Mouse (Mus musculus): Measurements from ENCODE around the gene Dtx3l.
"Not testable (repeated sequence)": the region's sequence is repeated elsewhere in the genome, so short reads cannot be mapped to it uniquely, and the experiment has no call there.

The Dtx3l gene

DNA sequence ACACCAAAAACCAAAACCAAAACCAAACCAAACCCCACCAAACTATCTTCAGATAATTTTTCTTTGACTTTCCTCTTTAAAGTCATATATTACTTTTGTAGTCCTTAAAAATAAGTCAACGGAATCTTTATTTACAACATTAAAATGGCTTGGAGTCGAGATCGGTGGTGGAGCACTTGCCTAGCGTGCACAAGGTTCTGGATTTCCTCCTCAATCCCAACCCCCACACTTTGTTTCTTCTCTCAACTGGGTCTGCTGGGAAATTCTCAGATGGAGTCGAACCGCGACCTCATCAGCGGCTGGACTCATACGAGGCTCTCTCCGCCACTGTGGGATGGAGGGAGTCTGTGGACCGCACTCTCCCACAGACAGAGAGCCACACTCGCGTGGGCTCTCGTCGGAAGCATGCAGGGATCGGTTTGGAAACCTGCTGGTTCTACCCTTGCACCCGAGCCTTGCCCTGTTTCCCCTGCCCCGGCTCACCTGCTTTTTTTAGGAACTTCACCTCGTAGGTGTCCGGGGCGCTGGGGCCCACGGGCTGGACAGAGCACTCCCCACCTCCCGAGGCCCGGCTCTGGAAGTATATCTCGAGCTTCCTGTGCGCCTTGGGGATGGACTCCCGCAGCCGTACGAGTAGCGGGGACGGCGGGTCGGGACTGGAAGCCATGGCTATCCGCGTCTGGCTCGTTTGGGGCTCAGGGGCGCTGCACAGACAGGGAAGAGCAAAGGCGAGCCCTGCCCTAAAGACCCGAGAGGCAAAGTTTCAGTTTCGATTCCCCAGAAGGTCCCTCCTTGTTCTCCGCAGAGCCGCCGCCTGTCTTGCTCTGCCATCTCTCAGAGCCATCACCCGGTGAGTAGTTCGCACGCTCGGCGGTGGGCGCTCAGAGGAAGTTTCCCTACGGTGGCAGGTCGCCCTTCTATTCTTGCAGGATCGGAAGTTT is at the start of gene Dtx3l, which contains the start of gene Parp9:
TSS of gene Dtx3l (minus strand) at position 941 of the 941 bp plus-strand sequence.
TSS of gene Parp9 (plus strand) at position 260 of the 941 bp plus-strand sequence.
- H3K36me3 ChIP-seq (ENCODE audit: insufficient read depth, low read length), result peaks cover 3% of the 10 kb centered on the region
- peaks cover 5% of the 10 kb centered on the region; the same call in 1 of the 2 replicates for H3K27me3 ChIP-seq (ENCODE audit: insufficient read depth, low read length)
- TF ChIP-seq POU5F1 (IDR thresholded peaks at IDR 0.05; ENCODE audit: borderline replicate concordance, low read length) (no peak), CTCF (conservative IDR thresholded peaks at IDR 0.05; ENCODE audit: low read length) (no peak), NANOG (IDR thresholded peaks at IDR 0.05; ENCODE audit: borderline replicate concordance, low read length) (no peak)
- no peaks in the 10 kb centered on the region for H3K9me3 ChIP-seq (ENCODE audit: low read length)
- peaks cover 38% of the 10 kb centered on the region for H3K4me1 ChIP-seq (replicated peaks; ENCODE audit: low read depth, low read length)
- peak within 1 kb of the TSS; percentile 86 for H3K4me3 ChIP-seq (replicated peaks; ENCODE audit: low read length)

DNA sequence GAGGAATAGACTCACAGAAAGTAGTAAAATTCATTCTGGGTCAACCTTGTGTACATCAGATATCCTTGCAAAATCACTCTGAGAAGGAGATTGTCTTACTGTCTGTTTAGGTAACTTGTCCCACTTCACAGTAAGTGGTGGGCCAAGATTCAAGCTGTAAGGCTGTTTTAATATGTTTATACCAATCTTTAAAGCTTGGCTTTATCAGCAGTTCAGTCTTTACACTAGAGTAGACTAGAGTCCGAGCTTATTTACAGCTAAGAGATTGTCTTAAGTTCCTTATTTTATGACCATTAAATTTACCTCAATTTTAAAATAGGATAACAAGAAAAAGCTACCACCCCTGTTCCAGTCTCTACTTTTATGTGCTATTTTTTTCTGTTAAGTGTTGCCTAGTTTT is 49.0 kb upstream of the Dtx3l start:
- Histone ChIP-seq H3K9me3 (ENCODE audit: low read length) (no peaks in the 10 kb centered on the region), H3K4me3 (replicated peaks; ENCODE audit: low read length) (no peak overlapping the region)
- no peak for TF ChIP-seq NANOG (IDR thresholded peaks at IDR 0.05; ENCODE audit: borderline replicate concordance, low read length)
- TF ChIP-seq POU5F1 (IDR thresholded peaks at IDR 0.05; ENCODE audit: borderline replicate concordance, low read length), result no peak
- TF ChIP-seq CTCF (conservative IDR thresholded peaks at IDR 0.05; ENCODE audit: low read length), result no peak

DNA sequence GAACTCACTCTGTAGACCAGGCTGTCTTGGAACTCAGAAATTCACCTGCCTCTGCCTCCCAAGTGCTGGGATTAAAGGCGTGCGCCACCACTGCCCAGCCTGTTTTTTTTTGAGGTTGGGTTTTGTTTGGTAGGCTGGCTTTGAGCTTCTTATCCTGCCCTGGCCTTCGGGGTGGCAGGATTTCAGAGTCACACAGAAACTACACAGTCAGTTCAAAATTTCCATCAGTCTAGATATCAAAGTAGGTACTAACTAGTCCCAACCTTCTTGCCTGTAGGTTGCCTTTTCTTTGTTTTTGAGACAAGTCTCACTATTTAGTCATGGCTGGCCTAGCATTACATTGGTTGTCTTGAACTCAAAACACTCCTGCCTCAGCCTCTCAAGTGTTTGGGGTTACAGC is 45.5 kb upstream of the Dtx3l start:
- TF ChIP-seq CTCF (conservative IDR thresholded peaks at IDR 0.05; ENCODE audit: low read length) (no peak), POU5F1 (IDR thresholded peaks at IDR 0.05; ENCODE audit: borderline replicate concordance, low read length) (no peak), NANOG (IDR thresholded peaks at IDR 0.05; ENCODE audit: borderline replicate concordance, low read length) (no peak)
- Histone ChIP-seq H3K36me3 (ENCODE audit: insufficient read depth, low read length) (no peaks in the 10 kb centered on the region), H3K27me3 (ENCODE audit: insufficient read depth, low read length) (no peaks in the 10 kb centered on the region), H3K4me3 (replicated peaks; ENCODE audit: low read length) (peak overlapping the region; percentile 90), H3K4me1 (replicated peaks; ENCODE audit: low read depth, low read length) (peaks cover 62% of the 10 kb centered on the region), H3K9me3 (ENCODE audit: low read length) (no peaks in the 10 kb centered on the region)

More for the DNA sequence above, 49.0 kb upstream of the Dtx3l start:
- Histone ChIP-seq H3K4me1 (replicated peaks; ENCODE audit: low read depth, low read length) (peaks cover 51% of the 10 kb centered on the region), H3K36me3 (ENCODE audit: insufficient read depth, low read length) (no peaks in the 10 kb centered on the region), H3K27me3 (ENCODE audit: insufficient read depth, low read length) (no peaks in the 10 kb centered on the region)

DNA sequence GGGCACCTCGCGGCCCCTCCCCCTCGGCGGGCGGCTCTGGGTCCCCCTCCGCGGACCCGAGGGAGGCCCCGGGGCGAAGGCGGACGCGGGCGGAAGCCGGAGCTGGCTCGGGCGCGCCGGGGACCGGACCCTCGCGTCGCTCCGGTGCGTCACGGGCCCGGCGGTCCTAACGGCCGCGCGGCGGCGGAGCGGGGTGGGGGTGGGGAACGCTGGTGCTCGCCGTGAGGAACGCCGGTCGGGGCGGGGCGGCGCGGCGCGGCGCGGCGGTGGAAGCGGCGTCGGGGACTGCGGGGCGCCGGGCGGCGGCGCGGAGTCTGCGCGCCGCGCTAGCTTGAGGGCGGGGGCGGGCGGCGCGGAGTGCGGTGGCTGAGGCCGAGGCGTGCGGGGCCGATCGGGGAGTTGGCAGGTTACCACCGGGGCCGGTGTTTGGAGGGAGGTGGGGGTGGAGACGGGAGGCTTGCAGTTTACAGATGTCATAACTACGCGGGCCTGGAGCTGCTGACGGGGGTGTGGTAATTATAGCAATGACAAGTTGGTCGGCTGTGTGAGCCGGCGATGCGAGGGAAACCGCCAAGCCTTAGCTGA is 44.7 kb upstream of the Dtx3l start:
- peaks cover 60% of the 10 kb centered on the region for H3K4me1 ChIP-seq (replicated peaks; ENCODE audit: low read depth, low read length)
- H3K4me3 ChIP-seq (replicated peaks; ENCODE audit: low read length), result peak overlapping the region; percentile 90
- no peaks in the 10 kb centered on the region for H3K9me3 ChIP-seq (ENCODE audit: low read length)
- no peaks in the 10 kb centered on the region for H3K27me3 ChIP-seq (ENCODE audit: insufficient read depth, low read length)
- TF ChIP-seq CTCF (conservative IDR thresholded peaks at IDR 0.05; ENCODE audit: low read length) (no peak), POU5F1 (IDR thresholded peaks at IDR 0.05; ENCODE audit: borderline replicate concordance, low read length) (no peak), NANOG (IDR thresholded peaks at IDR 0.05; ENCODE audit: borderline replicate concordance, low read length) (no peak)
- no peaks in the 10 kb centered on the region for H3K36me3 ChIP-seq (ENCODE audit: insufficient read depth, low read length)

DNA sequence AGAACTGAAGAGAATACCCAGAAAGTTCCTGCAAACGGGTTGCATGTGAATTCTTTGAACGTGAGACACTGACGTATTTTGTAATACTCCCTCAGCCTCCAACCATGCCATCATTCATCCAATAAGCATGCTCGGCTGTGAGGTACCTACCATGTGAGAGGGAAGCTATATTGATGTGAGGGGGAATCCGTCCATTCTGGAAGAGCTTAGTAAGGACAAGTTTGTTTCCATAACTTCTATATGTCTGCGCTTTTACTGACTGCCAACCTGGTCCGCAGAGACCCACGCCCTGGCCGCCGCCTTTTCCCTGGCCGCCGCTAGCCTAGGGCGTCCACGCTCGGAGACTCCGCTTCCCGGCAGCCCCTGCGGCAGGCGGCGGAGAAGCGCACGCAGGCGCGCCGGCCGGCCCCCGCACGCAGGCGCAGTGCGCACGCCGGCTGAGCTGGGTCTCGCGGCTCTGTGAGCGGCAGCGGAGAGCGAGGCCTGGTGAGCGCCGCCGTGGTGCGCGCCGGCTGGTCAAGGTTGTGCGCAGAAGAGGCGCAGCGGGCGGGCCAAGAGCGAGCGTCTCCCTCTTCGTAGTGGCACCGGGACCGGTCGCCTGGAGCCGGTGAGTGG is 44.1 kb upstream of the Dtx3l start:
- peak overlapping the region; percentile 90 for H3K4me3 ChIP-seq (replicated peaks; ENCODE audit: low read length)
- H3K9me3 ChIP-seq (ENCODE audit: low read length), result no peaks in the 10 kb centered on the region
- no peaks in the 10 kb centered on the region for H3K27me3 ChIP-seq (ENCODE audit: insufficient read depth, low read length)
- H3K36me3 ChIP-seq (ENCODE audit: insufficient read depth, low read length), result no peaks in the 10 kb centered on the region
- H3K4me1 ChIP-seq (replicated peaks; ENCODE audit: low read depth, low read length), result peaks cover 60% of the 10 kb centered on the region
- no peak for TF ChIP-seq CTCF (conservative IDR thresholded peaks at IDR 0.05; ENCODE audit: low read length)
- TF ChIP-seq NANOG (IDR thresholded peaks at IDR 0.05; ENCODE audit: borderline replicate concordance, low read length), result no peak
- no peak for TF ChIP-seq POU5F1 (IDR thresholded peaks at IDR 0.05; ENCODE audit: borderline replicate concordance, low read length)

DNA sequence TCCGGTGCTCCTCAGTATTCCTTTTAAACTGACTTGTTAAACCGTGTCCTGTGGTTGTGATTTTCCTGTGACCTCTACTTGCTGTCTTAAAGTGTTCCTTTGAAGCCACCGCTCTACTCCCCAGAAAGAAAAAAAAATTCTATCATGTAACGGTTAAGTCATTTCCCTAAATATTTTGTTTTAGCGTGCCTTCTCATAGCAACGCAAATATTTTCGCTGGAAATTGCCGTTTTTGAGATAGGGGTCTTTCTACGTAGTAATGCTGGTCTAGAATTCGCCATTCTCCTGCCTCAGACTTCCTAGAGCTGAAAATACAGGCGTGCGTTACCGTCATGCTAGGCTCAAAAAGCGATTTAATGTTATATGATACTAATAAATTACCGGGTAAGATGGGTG is 43.6 kb upstream of the Dtx3l start:
- Histone ChIP-seq H3K27me3 (ENCODE audit: insufficient read depth, low read length) (no peaks in the 10 kb centered on the region), H3K36me3 (ENCODE audit: insufficient read depth, low read length) (no peaks in the 10 kb centered on the region), H3K9me3 (ENCODE audit: low read length) (no peaks in the 10 kb centered on the region), H3K4me1 (replicated peaks; ENCODE audit: low read depth, low read length) (peaks cover 56% of the 10 kb centered on the region), H3K4me3 (replicated peaks; ENCODE audit: low read length) (peak overlapping the region; percentile 90)
- TF ChIP-seq CTCF (conservative IDR thresholded peaks at IDR 0.05; ENCODE audit: low read length) (no peak), POU5F1 (IDR thresholded peaks at IDR 0.05; ENCODE audit: borderline replicate concordance, low read length) (no peak), NANOG (IDR thresholded peaks at IDR 0.05; ENCODE audit: borderline replicate concordance, low read length) (no peak)

GRCm38 (mm10) chr16:35981363-35981821 is 42.4 kb upstream of the Dtx3l start:
- peaks cover 51% of the 10 kb centered on the region for H3K4me1 ChIP-seq (replicated peaks; ENCODE audit: low read depth, low read length)
- TF ChIP-seq CTCF (conservative IDR thresholded peaks at IDR 0.05; ENCODE audit: low read length) (peak; percentile 17; the same call in 1 of the 2 replicates), POU5F1 (IDR thresholded peaks at IDR 0.05; ENCODE audit: borderline replicate concordance, low read length) (no peak), NANOG (IDR thresholded peaks at IDR 0.05; ENCODE audit: borderline replicate concordance, low read length) (peak; percentile 60)
- no peaks in the 10 kb centered on the region for H3K9me3 ChIP-seq (ENCODE audit: low read length)
- H3K36me3 ChIP-seq (ENCODE audit: insufficient read depth, low read length), result no peaks in the 10 kb centered on the region
- H3K27me3 ChIP-seq (ENCODE audit: insufficient read depth, low read length), result no peaks in the 10 kb centered on the region
- peak overlapping the region; percentile 3; the same call in 1 of the 2 replicates for H3K4me3 ChIP-seq (replicated peaks; ENCODE audit: low read length)

DNA sequence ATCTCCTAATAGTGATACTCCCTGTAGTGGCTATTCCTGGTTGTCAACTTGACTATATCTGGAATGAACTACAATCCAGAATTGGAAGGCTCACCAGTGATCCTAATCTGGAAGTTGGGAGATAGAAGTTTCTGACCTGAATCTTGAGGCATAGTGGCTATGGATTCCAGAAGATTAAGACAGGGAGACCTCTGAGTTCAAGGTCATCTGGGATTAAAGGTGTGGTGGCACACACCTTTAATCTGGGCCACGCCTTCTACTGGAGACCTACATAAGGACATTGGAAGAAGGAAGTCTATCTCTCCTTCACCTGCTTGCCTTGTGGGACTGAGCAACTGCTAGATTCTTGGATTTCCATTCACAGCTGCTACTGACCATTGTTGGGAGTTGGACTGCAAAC is 39.5 kb upstream of the Dtx3l start, which contains the start of gene Kpna1:
TSS of gene Kpna1 (plus strand) at position 301 of the 400 bp plus-strand sequence.
- H3K27me3 ChIP-seq (ENCODE audit: insufficient read depth, low read length); H3K36me3 ChIP-seq (ENCODE audit: insufficient read depth, low read length); H3K9me3 ChIP-seq (ENCODE audit: low read length); H3K4me3 ChIP-seq (replicated peaks; ENCODE audit: low read length): not testable (repeated sequence)
- peaks cover 53% of the 10 kb centered on the region for H3K4me1 ChIP-seq (replicated peaks; ENCODE audit: low read depth, low read length)
